35 mouse cellular contexts compared by ENCODE assay signal in the genomic region with DNA sequence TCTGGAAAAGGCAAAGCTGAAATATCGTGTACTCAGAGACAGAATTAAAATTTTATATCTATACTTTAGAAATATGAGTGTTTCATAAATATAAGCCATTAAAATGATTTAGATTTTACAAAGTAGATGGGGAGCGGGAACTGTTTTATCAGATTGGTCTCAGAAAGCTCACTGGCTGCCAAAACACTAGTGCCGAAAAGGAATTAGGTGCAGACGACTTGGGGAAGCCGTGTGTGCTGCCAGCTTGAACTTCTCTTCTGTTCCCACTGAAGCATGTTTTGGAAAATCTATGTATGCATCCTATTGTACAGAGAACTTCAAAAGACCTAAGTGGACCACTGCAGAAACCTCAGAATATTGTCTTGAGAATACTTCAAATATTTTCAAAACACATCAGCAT. TPM values are rescaled to one million over a fixed set of nuclear protein-coding genes. Genes with fewer than 3 reads are reported as not detected.
"Had no signal": no experiment of that assay in that cellular context is flagged by ENCODE, and none has a peak within 500 bp of the region (broad histone marks: within the 10 kb centered on the region; RNA-seq: fewer than 3 reads in every experiment).

No protein-coding gene starts in this region.

- H3K9ac ChIP-seq: limb, embryonic 12.5 days; limb, embryonic 13.5 days; limb, embryonic 15.5 days; liver, embryonic 12.5 days; liver, embryonic 13.5 days; liver, embryonic 14.5 days; liver, embryonic 15.5 days; liver, postnatal 0 days; lung, embryonic 15.5 days; midbrain, embryonic 12.5 days; midbrain, embryonic 13.5 days; midbrain, embryonic 15.5 days; neural tube, embryonic 12.5 days; neural tube, embryonic 13.5 days had no signal

- H3K4me3 ChIP-seq: left cerebral cortex, adult 2 months; limb, embryonic 10.5 days; limb, embryonic 12.5 days; limb, embryonic 13.5 days; limb, embryonic 15.5 days; liver, embryonic 12.5 days; liver, embryonic 13.5 days; liver, embryonic 15.5 days; lung, embryonic 15.5 days; megakaryocyte, embryonic 14.5 days; midbrain, embryonic 10.5 days; midbrain, embryonic 12.5 days; midbrain, embryonic 13.5 days; midbrain, embryonic 15.5 days; myocyte; neural tube, embryonic 12.5 days; neural tube, embryonic 13.5 days had no signal

- H3K9me3 ChIP-seq: limb, embryonic 10.5 days; limb, embryonic 15.5 days; liver, embryonic 12.5 days; liver, embryonic 13.5 days; liver, embryonic 15.5 days; lung, embryonic 15.5 days; megakaryocyte, embryonic 14.5 days; midbrain, embryonic 10.5 days; midbrain, embryonic 12.5 days; midbrain, embryonic 13.5 days; midbrain, embryonic 15.5 days; neural tube, embryonic 12.5 days; neural tube, embryonic 13.5 days had no signal

- H3K27me3 ChIP-seq: limb, embryonic 15.5 days; lung, embryonic 15.5 days; midbrain, embryonic 12.5 days; midbrain, embryonic 13.5 days; midbrain, embryonic 15.5 days; neural tube, embryonic 12.5 days; neural tube, embryonic 13.5 days had no signal

- DNase-seq: left cerebral cortex, postnatal 4 days; liver; liver, embryonic 13.5 days; liver, postnatal 0 days; lung, adult 18-20 months; lung, adult 2 months; lung, postnatal 10 days; lung, postnatal 14 days; lung, postnatal 36 days; midbrain, embryonic 14.5 days had no signal

- H3K4me2 ChIP-seq: limb, embryonic 12.5 days; limb, embryonic 13.5 days; limb, embryonic 15.5 days; liver, embryonic 11.5 days; liver, embryonic 12.5 days; liver, embryonic 13.5 days; liver, embryonic 15.5 days; lung, embryonic 15.5 days; midbrain, embryonic 11.5 days; midbrain, embryonic 12.5 days; midbrain, embryonic 13.5 days; midbrain, embryonic 15.5 days; neural tube, embryonic 12.5 days; neural tube, embryonic 13.5 days had no signal

- H3K36me3 ChIP-seq: limb, embryonic 10.5 days; limb, embryonic 12.5 days; limb, embryonic 13.5 days; limb, embryonic 15.5 days; liver, embryonic 12.5 days; liver, embryonic 13.5 days; liver, embryonic 15.5 days; lung, embryonic 15.5 days; midbrain, embryonic 10.5 days; midbrain, embryonic 12.5 days; midbrain, embryonic 13.5 days; midbrain, embryonic 15.5 days; neural tube, embryonic 12.5 days; neural tube, embryonic 13.5 days had no signal

- ATAC-seq: liver, embryonic 12.5 days; liver, postnatal 0 days; lung, postnatal 0 days; midbrain, embryonic 13.5 days; midbrain, embryonic 15.5 days; midbrain, embryonic 16.5 days had no signal

- H3K27ac ChIP-seq: left cerebral cortex, adult 2 months; limb, embryonic 10.5 days; limb, embryonic 12.5 days; limb, embryonic 13.5 days; limb, embryonic 15.5 days; liver, embryonic 12.5 days; liver, embryonic 13.5 days; liver, embryonic 14.5 days; liver, embryonic 15.5 days; lung, embryonic 15.5 days; macrophage; midbrain, embryonic 10.5 days; midbrain, embryonic 12.5 days; midbrain, embryonic 13.5 days; midbrain, embryonic 15.5 days; neural tube, embryonic 12.5 days; neural tube, embryonic 13.5 days had no signal

- H3K4me1 ChIP-seq: limb, embryonic 13.5 days; limb, embryonic 15.5 days; liver, embryonic 12.5 days; liver, embryonic 13.5 days; liver, embryonic 15.5 days; lung, embryonic 15.5 days; megakaryocyte, embryonic 14.5 days; midbrain, embryonic 10.5 days; midbrain, embryonic 12.5 days; midbrain, embryonic 13.5 days; midbrain, embryonic 15.5 days; neural tube, embryonic 12.5 days; neural tube, embryonic 13.5 days had no signal

RNA-seq across cellular contexts. Expression of gene Hoxd1, which starts 45.7 kb away (rescaled TPM):
- polyA plus RNA-seq: liver, adult 2 months; liver, embryonic 12.5 days; liver, embryonic 13.5 days; liver, embryonic 14.5 days; liver, embryonic 16.5 days; liver, postnatal 0 days; lung, adult 2 months; lung, embryonic 15.5 days; lung, postnatal 0 days; macrophage; midbrain, embryonic 10.5 days; midbrain, embryonic 11.5 days; midbrain, embryonic 14.5 days; midbrain, embryonic 15.5 days; midbrain, embryonic 16.5 days; midbrain, postnatal 0 days; myocyte had no signal
